Mouse (Mus musculus): ENCODE results near the gene Dnaaf1.

DNA sequence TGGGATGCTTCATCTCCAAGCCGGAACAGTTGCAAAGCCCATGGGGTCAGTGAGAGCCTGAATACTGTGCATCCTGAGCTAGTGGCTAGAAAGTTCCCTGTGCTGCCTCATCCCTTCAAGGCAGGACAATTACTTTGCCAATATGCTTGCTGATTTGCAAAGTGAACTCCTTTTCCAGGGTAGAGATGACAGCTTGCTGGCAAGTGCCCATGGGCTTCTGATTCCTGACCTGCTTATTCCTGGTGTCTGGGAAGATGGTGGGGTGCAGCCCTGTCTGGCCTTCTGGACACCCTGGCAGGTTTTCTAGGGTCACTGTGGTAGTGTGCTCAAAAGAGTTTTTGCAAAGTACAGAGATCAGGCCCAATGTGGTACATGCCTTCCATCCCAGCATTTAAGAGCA, 67.9 kb downstream of the Dnaaf1 start:
- TF ChIP-seq GATA1 (IDR thresholded peaks at IDR 0.05; ENCODE audit: low read length), result no peak
- TF ChIP-seq TAL1 (IDR thresholded peaks at IDR 0.05; ENCODE audit: low read length), result no peak
